In the genomic region with DNA sequence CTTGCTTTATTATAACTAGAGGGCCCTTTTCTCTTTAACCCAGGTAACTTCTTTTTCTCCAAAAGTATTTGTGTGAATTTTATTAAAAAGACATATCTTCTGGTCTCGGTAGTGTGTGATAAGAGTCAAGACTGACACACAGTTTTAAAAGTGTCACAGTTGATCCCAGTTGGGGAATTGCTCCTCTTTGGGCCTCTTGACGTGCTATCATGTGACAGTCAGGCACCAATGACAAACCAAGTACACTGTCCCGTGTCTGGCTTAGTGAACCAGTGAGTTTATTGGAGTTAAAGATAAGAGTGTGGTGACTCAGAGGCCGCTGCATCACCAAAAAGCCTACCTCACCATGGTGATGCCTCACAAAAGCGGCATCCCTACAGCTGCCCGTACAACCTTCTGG, we compare ENCODE assay signal across 15 mouse cellular contexts. TPM values are rescaled to one million over a fixed set of nuclear protein-coding genes. Genes with fewer than 3 reads are reported as not detected.
DNase-seq lines count a peak whose midpoint lies in the region; ATAC-seq lines count a peak whose summit lies in the region.
"Had no signal": no experiment of that assay in that cellular context is flagged by ENCODE, and none has a peak within 500 bp of the region (broad histone marks: within the 10 kb centered on the region; RNA-seq: fewer than 3 reads in every experiment).

No protein-coding gene starts in this region.

- H3K9ac ChIP-seq in midbrain, embryonic 11.5 days (ENCODE audit: low read length): no peak overlapping the region
- H3K9ac ChIP-seq in midbrain, embryonic 15.5 days: no peak overlapping the region
- peak overlapping the region; percentile 37; the same call in 1 of the 2 replicates for H3K9ac ChIP-seq in liver, embryonic 13.5 days
- H3K9ac ChIP-seq: embryonic facial prominence, embryonic 12.5 days; limb, embryonic 12.5 days had no signal

- H3K4me2 ChIP-seq in midbrain, embryonic 11.5 days: no peak overlapping the region
- H3K4me2 ChIP-seq in midbrain, embryonic 15.5 days: no peak overlapping the region
- H3K4me2 ChIP-seq in liver, embryonic 13.5 days: peak overlapping the region; percentile 44
- H3K4me2 ChIP-seq: embryonic facial prominence, embryonic 12.5 days; limb, embryonic 12.5 days had no signal

- no peaks in the 10 kb centered on the region for H3K4me1 ChIP-seq in midbrain, embryonic 11.5 days (ENCODE audit: control insufficient read depth, insufficient read depth, low read length)
- no peaks in the 10 kb centered on the region for H3K4me1 ChIP-seq in midbrain, embryonic 15.5 days
- H3K4me1 ChIP-seq in liver, embryonic 13.5 days (replicated peaks): peaks cover 62% of the 10 kb centered on the region
- H3K4me1 ChIP-seq: embryonic facial prominence, embryonic 12.5 days; limb, embryonic 12.5 days had no signal

- no peak for ATAC-seq in midbrain, embryonic 11.5 days (ENCODE audit: low FRiP score)
- no peak for ATAC-seq in midbrain, embryonic 15.5 days (replicated peaks)
- ATAC-seq in liver, embryonic 13.5 days (ENCODE audit: low read depth): peak; percentile 89
- peak; percentile 92 for ATAC-seq in megakaryocyte-erythroid progenitor cell, adult 5-6 weeks (replicated peaks; ENCODE audit: low FRiP score, low TSS enrichment, poor library complexity, severe bottlenecking)

- H3K9me3 ChIP-seq in midbrain, embryonic 11.5 days (ENCODE audit: control insufficient read depth, low read length): no peaks in the 10 kb centered on the region
- H3K9me3 ChIP-seq in midbrain, embryonic 15.5 days: no peaks in the 10 kb centered on the region
- H3K9me3 ChIP-seq in liver, embryonic 13.5 days (replicated peaks): no peaks in the 10 kb centered on the region
- H3K9me3 ChIP-seq: embryonic facial prominence, embryonic 12.5 days; limb, embryonic 12.5 days; midbrain, embryonic 10.5 days had no signal

- H3K36me3 ChIP-seq in midbrain, embryonic 11.5 days (ENCODE audit: control insufficient read depth, insufficient read depth, low read length): no peaks in the 10 kb centered on the region
- H3K36me3 ChIP-seq in midbrain, embryonic 15.5 days (replicated peaks): no peaks in the 10 kb centered on the region
- H3K36me3 ChIP-seq in liver, embryonic 13.5 days: no peaks in the 10 kb centered on the region
- H3K36me3 ChIP-seq: embryonic facial prominence, embryonic 12.5 days; midbrain, embryonic 10.5 days had no signal

- intact Hi-C loops in left cerebral cortex, postnatal 14 days (cut with DNase I): no loop called here

- 84% methylated on average over 6 of the region's 6 CpGs for WGBS in midbrain, embryonic 11.5 days
- 79% methylated on average over 6 of the region's 6 CpGs for WGBS in midbrain, embryonic 15.5 days
- WGBS in liver, embryonic 13.5 days (ENCODE audit: insufficient replicate concordance): 28% methylated on average over 6 of the region's 6 CpGs

- no peaks in the 10 kb centered on the region for H3K27me3 ChIP-seq in midbrain, embryonic 11.5 days (ENCODE audit: control insufficient read depth, insufficient read depth, low read length)
- H3K27me3 ChIP-seq in midbrain, embryonic 15.5 days (replicated peaks): no peaks in the 10 kb centered on the region
- no peaks in the 10 kb centered on the region for H3K27me3 ChIP-seq in liver, embryonic 13.5 days
- H3K27me3 ChIP-seq: embryonic facial prominence, embryonic 12.5 days; limb, embryonic 12.5 days had no signal

- DNase-seq in midbrain, embryonic 11.5 days (ENCODE audit: low spot score, missing footprints): peak; percentile 23
- peak; percentile 83 for DNase-seq in c-Kit-positive CD71-positive TER-119-positive erythroid progenitor cells, embryonic 14.5 days (ENCODE audit: low spot score)
- DNase-seq in liver, embryonic 13.5 days: no peak
- DNase-seq in spleen, postnatal 14 days (ENCODE audit: low spot score in 2 of 2): no peak
- no peak for DNase-seq in left cerebral cortex, postnatal 14 days (ENCODE audit: low spot score in 2 of 2)
- no peak for DNase-seq in retina, postnatal 1 day
- DNase-seq: cerebellum, adult 18-20 months; heart, adult 2 months; right cerebral cortex, postnatal 4 days had no signal

- H3K4me3 ChIP-seq in midbrain, embryonic 11.5 days (ENCODE audit: low read depth, low read length): no peak overlapping the region
- no peak overlapping the region for H3K4me3 ChIP-seq in midbrain, embryonic 15.5 days
- no peak overlapping the region for H3K4me3 ChIP-seq in liver, embryonic 13.5 days (replicated peaks)
- H3K4me3 ChIP-seq: embryonic facial prominence, embryonic 12.5 days; heart, adult 2 months; left cerebral cortex, adult 2 months; limb, embryonic 12.5 days; midbrain, embryonic 10.5 days had no signal

- H3K27ac ChIP-seq in midbrain, embryonic 11.5 days (ENCODE audit: low read depth, low read length): no peak overlapping the region
- H3K27ac ChIP-seq in midbrain, embryonic 15.5 days: no peak overlapping the region
- peak overlapping the region; percentile 90 for H3K27ac ChIP-seq in liver, embryonic 13.5 days
- H3K27ac ChIP-seq: embryonic facial prominence, embryonic 12.5 days; heart, adult 2 months; left cerebral cortex, adult 2 months; limb, embryonic 12.5 days; midbrain, embryonic 10.5 days had no signal

RNA-seq across cellular contexts. Expression of a gene that starts 12.3 kb away (rescaled TPM):
- polyA plus RNA-seq in midbrain, embryonic 11.5 days (2014; fragmentation: Nextera tagmentation; extraction: Ambion mirVana): 4.9 and 5.8 TPM in 2 replicates
- polyA plus RNA-seq in midbrain, embryonic 15.5 days (2015; fragmentation: Nextera tagmentation; extraction: Ambion mirVana): 6.6 and 7.2 TPM in 2 replicates
- polyA plus RNA-seq in liver, embryonic 13.5 days (2015; fragmentation: Nextera tagmentation; extraction: Ambion mirVana): 6.8 TPM in 2 replicates
- total RNA-seq in megakaryocyte-erythroid progenitor cell, adult 5-6 weeks (2014; fragmentation: Nextera tagmentation): 7.0 and 9.5 TPM in 2 replicates
- total RNA-seq in megakaryocyte-erythroid progenitor cell, adult 5-6 weeks (2017): 8.3 and 11.0 TPM in 2 replicates
- total RNA-seq in left cerebral cortex, postnatal 14 days (2021): 1 to 10 TPM; 3.8 to 5.3 TPM

RNA-seq across cellular contexts. Expression of a gene that starts 12.5 kb away (rescaled TPM):
- polyA plus RNA-seq in midbrain, embryonic 11.5 days (2014; fragmentation: Nextera tagmentation; extraction: Ambion mirVana): 46.1 and 48.8 TPM in 2 replicates
- polyA plus RNA-seq in midbrain, embryonic 15.5 days (2015; fragmentation: Nextera tagmentation; extraction: Ambion mirVana): 37.2 and 42.4 TPM in 2 replicates
- 63.7 and 64.5 TPM in 2 replicates for polyA plus RNA-seq in liver, embryonic 13.5 days (2015; fragmentation: Nextera tagmentation; extraction: Ambion mirVana)
- 38.8 and 45.6 TPM in 2 replicates for total RNA-seq in megakaryocyte-erythroid progenitor cell, adult 5-6 weeks (2014; fragmentation: Nextera tagmentation)
- total RNA-seq in megakaryocyte-erythroid progenitor cell, adult 5-6 weeks (2017): 63.0 and 78.0 TPM in 2 replicates
- 10 to 100 TPM; 18.6 to 22.8 TPM for total RNA-seq in left cerebral cortex, postnatal 14 days (2021)

RNA-seq across cellular contexts. Expression of a gene that starts 26.5 kb away (rescaled TPM):
- polyA plus RNA-seq in midbrain, embryonic 11.5 days (2014; fragmentation: Nextera tagmentation; extraction: Ambion mirVana): 25.4 and 29.8 TPM in 2 replicates
- 11.2 and 13.6 TPM in 2 replicates for polyA plus RNA-seq in midbrain, embryonic 15.5 days (2015; fragmentation: Nextera tagmentation; extraction: Ambion mirVana)
- polyA plus RNA-seq in liver, embryonic 13.5 days (2015; fragmentation: Nextera tagmentation; extraction: Ambion mirVana): 24.7 and 25.6 TPM in 2 replicates
- total RNA-seq in megakaryocyte-erythroid progenitor cell, adult 5-6 weeks (2014; fragmentation: Nextera tagmentation): 39.9 and 65.9 TPM in 2 replicates
- 57.4 and 65.4 TPM in 2 replicates for total RNA-seq in megakaryocyte-erythroid progenitor cell, adult 5-6 weeks (2017)
- 10 to 100 TPM; 11.6 to 12.4 TPM for total RNA-seq in left cerebral cortex, postnatal 14 days (2021)

Comparison
In these comparisons a context has a peak if more than half of its experiments do, and no peak if none do; other contexts are left out.
1. ATAC-seq: peak in liver, embryonic 13.5 days (single experiment) and megakaryocyte-erythroid progenitor cell, adult 5-6 weeks (single experiment); none in midbrain, embryonic 11.5 days (single experiment) and midbrain, embryonic 15.5 days (single experiment).
2. DNase-seq: peak in midbrain, embryonic 11.5 days (single experiment) and c-Kit-positive CD71-positive TER-119-positive erythroid progenitor cells, embryonic 14.5 days (single experiment); none in liver, embryonic 13.5 days (single experiment), spleen, postnatal 14 days (0 of 2), left cerebral cortex, postnatal 14 days (0 of 2) and retina, postnatal 1 day (single experiment).